Mouse (Mus musculus): Measurements from ENCODE around the gene Rora. TPM values are rescaled to one million over a fixed set of nuclear protein-coding genes. Genes with fewer than 3 reads are reported as not detected.

Gene Rora
- polyA plus RNA-seq, 1 experiment from 2014 or later = 11.1 TPM

GRCm38 (mm10) chr9:69294856-69295255, 641.3 kb downstream of the Rora start:
- Histone ChIP-seq H3K36me3 (no peaks in the 10 kb centered on the region), H3K27ac (replicated peaks) (no peak overlapping the region), H3K9me3 (no peaks in the 10 kb centered on the region), H3K4me3 (no peak overlapping the region), H3K4me1 (replicated peaks) (peaks cover 18% of the 10 kb centered on the region), H3K27me3 (peaks cover 57% of the 10 kb centered on the region), H3K9ac (no peak overlapping the region), H3K4me2 (no peak overlapping the region)
- no peak for ATAC-seq (ENCODE audit: low read depth)
- WGBS = 86% methylated on average over 14 of the region's 14 CpGs

- Histone ChIP-seq H3K36me3 (no peaks in the 10 kb centered on the region), H3K4me2 (no peak overlapping the region), H3K27me3 (peaks cover 59% of the 10 kb centered on the region), H3K27ac (replicated peaks) (no peak overlapping the region), H3K9me3 (no peaks in the 10 kb centered on the region), H3K4me3 (no peak overlapping the region), H3K9ac (no peak overlapping the region), H3K4me1 (replicated peaks) (peaks cover 14% of the 10 kb centered on the region)
- no peak for ATAC-seq (ENCODE audit: low read depth)
- WGBS = 88% methylated on average over 3 of the region's 3 CpGs
These were observed 642.2 kb downstream of the Rora start for GRCm38 (mm10) chr9:69295826-69296225.

- Histone ChIP-seq H3K9me3 (no peaks in the 10 kb centered on the region), H3K4me3 (no peak overlapping the region), H3K27me3 (peaks cover 59% of the 10 kb centered on the region), H3K9ac (no peak overlapping the region), H3K4me1 (replicated peaks) (peaks cover 12% of the 10 kb centered on the region), H3K36me3 (no peaks in the 10 kb centered on the region), H3K27ac (replicated peaks) (no peak overlapping the region), H3K4me2 (no peak overlapping the region)
- no peak for ATAC-seq (ENCODE audit: low read depth)
- 20% methylated on average over 2 of the region's 2 CpGs for WGBS
These were observed 642.8 kb downstream of the Rora start for GRCm38 (mm10) chr9:69296418-69296817.

GRCm38 (mm10) chr9:69297766-69298375, 644.3 kb downstream of the Rora start:
- 83% methylated on average over 7 of the region's 7 CpGs for WGBS
- no peak overlapping the region for H3K4me2 ChIP-seq
- peaks cover 56% of the 10 kb centered on the region for H3K27me3 ChIP-seq
- no peaks in the 10 kb centered on the region for H3K9me3 ChIP-seq
- ATAC-seq (ENCODE audit: low read depth) = no peak
- H3K9ac ChIP-seq = no peak overlapping the region
- H3K4me1 ChIP-seq (replicated peaks) = peaks cover 19% of the 10 kb centered on the region
- H3K4me3 ChIP-seq = no peak overlapping the region
- H3K36me3 ChIP-seq = no peaks in the 10 kb centered on the region
- H3K27ac ChIP-seq (replicated peaks) = no peak overlapping the region

GRCm38 (mm10) chr9:69298566-69299335, 645.2 kb downstream of the Rora start:
- 78% methylated on average over 12 of the region's 12 CpGs for WGBS
- H3K4me3 ChIP-seq = no peak overlapping the region
- peaks cover 26% of the 10 kb centered on the region for H3K4me1 ChIP-seq (replicated peaks)
- H3K27ac ChIP-seq (replicated peaks) = no peak overlapping the region
- H3K4me2 ChIP-seq = no peak overlapping the region
- H3K36me3 ChIP-seq = no peaks in the 10 kb centered on the region
- peaks cover 48% of the 10 kb centered on the region for H3K27me3 ChIP-seq
- ATAC-seq (ENCODE audit: low read depth) = no peak
- H3K9ac ChIP-seq = no peak overlapping the region
- H3K9me3 ChIP-seq = no peaks in the 10 kb centered on the region

GRCm38 (mm10) chr9:69299484-69299883, 645.9 kb downstream of the Rora start:
- Histone ChIP-seq H3K27me3 (peaks cover 43% of the 10 kb centered on the region), H3K4me3 (no peak overlapping the region), H3K4me1 (replicated peaks) (peaks cover 26% of the 10 kb centered on the region), H3K9me3 (no peaks in the 10 kb centered on the region), H3K36me3 (no peaks in the 10 kb centered on the region), H3K9ac (no peak overlapping the region), H3K27ac (replicated peaks) (no peak overlapping the region), H3K4me2 (no peak overlapping the region)
- no peak for ATAC-seq (ENCODE audit: low read depth)
- 76% methylated on average over 2 of the region's 2 CpGs for WGBS

- Histone ChIP-seq H3K9me3 (no peaks in the 10 kb centered on the region), H3K4me3 (no peak overlapping the region), H3K36me3 (no peaks in the 10 kb centered on the region), H3K4me2 (no peak overlapping the region), H3K27ac (replicated peaks) (no peak overlapping the region), H3K4me1 (replicated peaks) (peaks cover 26% of the 10 kb centered on the region), H3K9ac (no peak overlapping the region), H3K27me3 (peaks cover 37% of the 10 kb centered on the region)
- WGBS = 92% methylated on average over 8 of the region's 8 CpGs
- ATAC-seq (ENCODE audit: low read depth) = no peak
These were observed 646.7 kb downstream of the Rora start for GRCm38 (mm10) chr9:69300296-69300695.

- H3K4me1 ChIP-seq (replicated peaks) = peaks cover 30% of the 10 kb centered on the region
- H3K4me2 ChIP-seq = peak overlapping the region; percentile 13; the same call in 1 of the 2 replicates
- H3K27ac ChIP-seq (replicated peaks) = peak overlapping the region; percentile 57
- no peak overlapping the region for H3K9ac ChIP-seq
- no peaks in the 10 kb centered on the region for H3K9me3 ChIP-seq
- no peak for ATAC-seq (ENCODE audit: low read depth)
- no peaks in the 10 kb centered on the region for H3K36me3 ChIP-seq
- H3K27me3 ChIP-seq = peaks cover 29% of the 10 kb centered on the region
- H3K4me3 ChIP-seq = no peak overlapping the region
- 12% methylated on average over 9 of the region's 9 CpGs for WGBS
These were observed 647.9 kb downstream of the Rora start for GRCm38 (mm10) chr9:69301445-69301844.

GRCm38 (mm10) chr9:69301955-69302354, 648.4 kb downstream of the Rora start:
- H3K27ac ChIP-seq (replicated peaks) = peak overlapping the region; percentile 57
- H3K9ac ChIP-seq = no peak overlapping the region
- no peak overlapping the region for H3K4me3 ChIP-seq
- 13% methylated on average over 4 of the region's 4 CpGs for WGBS
- no peaks in the 10 kb centered on the region for H3K9me3 ChIP-seq
- H3K36me3 ChIP-seq = no peaks in the 10 kb centered on the region
- no peak for ATAC-seq (ENCODE audit: low read depth)
- H3K27me3 ChIP-seq = peaks cover 29% of the 10 kb centered on the region
- H3K4me1 ChIP-seq (replicated peaks) = peaks cover 36% of the 10 kb centered on the region
- peak overlapping the region; percentile 13; the same call in 1 of the 2 replicates for H3K4me2 ChIP-seq

- H3K4me3 ChIP-seq = no peak overlapping the region
- no peak overlapping the region for H3K27ac ChIP-seq (replicated peaks)
- no peak overlapping the region for H3K9ac ChIP-seq
- H3K4me2 ChIP-seq = no peak overlapping the region
- H3K27me3 ChIP-seq = peaks cover 29% of the 10 kb centered on the region
- H3K4me1 ChIP-seq (replicated peaks) = peaks cover 36% of the 10 kb centered on the region
- H3K9me3 ChIP-seq = no peaks in the 10 kb centered on the region
- 18% methylated on average over 5 of the region's 5 CpGs for WGBS
- no peak for ATAC-seq (ENCODE audit: low read depth)
- no peaks in the 10 kb centered on the region for H3K36me3 ChIP-seq
These were observed 649.3 kb downstream of the Rora start for GRCm38 (mm10) chr9:69302846-69303245.

GRCm38 (mm10) chr9:69303346-69303944, 649.9 kb downstream of the Rora start:
- H3K27ac ChIP-seq (replicated peaks) = no peak overlapping the region
- H3K4me1 ChIP-seq (replicated peaks) = peaks cover 36% of the 10 kb centered on the region
- H3K9ac ChIP-seq = no peak overlapping the region
- no peaks in the 10 kb centered on the region for H3K9me3 ChIP-seq
- no peak overlapping the region for H3K4me2 ChIP-seq
- 66% methylated on average over 4 of the region's 4 CpGs for WGBS
- no peaks in the 10 kb centered on the region for H3K36me3 ChIP-seq
- ATAC-seq (ENCODE audit: low read depth) = no peak
- H3K4me3 ChIP-seq = no peak overlapping the region
- H3K27me3 ChIP-seq = peaks cover 29% of the 10 kb centered on the region

GRCm38 (mm10) chr9:69303962-69304361, 650.4 kb downstream of the Rora start:
- Histone ChIP-seq H3K4me3 (no peak overlapping the region), H3K9me3 (no peaks in the 10 kb centered on the region), H3K9ac (no peak overlapping the region), H3K27ac (replicated peaks) (no peak overlapping the region), H3K4me1 (replicated peaks) (peaks cover 36% of the 10 kb centered on the region), H3K27me3 (peaks cover 29% of the 10 kb centered on the region), H3K4me2 (no peak overlapping the region), H3K36me3 (no peaks in the 10 kb centered on the region)
- WGBS = 92% methylated on average over 4 of the region's 4 CpGs
- ATAC-seq (ENCODE audit: low read depth) = no peak
